Mouse (Mus musculus) cerebellum, adult 2 months (tissue): ENCODE measurements around the gene Dlgap4.

Source experiments
- CTCF ChIP-seq: fragments of 200-500 bp; IDR thresholded peaks from 2 replicates; pipeline ENCODE4 v1.5.1; 2011; ENCODE audit warnings: low read depth, mild to moderate bottlenecking, control low read depth, low read length, moderate library complexity, borderline replicate concordance; ENCODE audit not compliant: insufficient read depth
- POLR2A ChIP-seq: fragments of 200-500 bp; IDR thresholded peaks from 2 replicates; pipeline ENCODE4 v1.6.1; 2011; ENCODE audit warnings: low read length, control low read depth, borderline replicate concordance; ENCODE audit not compliant: insufficient read depth

DNA sequence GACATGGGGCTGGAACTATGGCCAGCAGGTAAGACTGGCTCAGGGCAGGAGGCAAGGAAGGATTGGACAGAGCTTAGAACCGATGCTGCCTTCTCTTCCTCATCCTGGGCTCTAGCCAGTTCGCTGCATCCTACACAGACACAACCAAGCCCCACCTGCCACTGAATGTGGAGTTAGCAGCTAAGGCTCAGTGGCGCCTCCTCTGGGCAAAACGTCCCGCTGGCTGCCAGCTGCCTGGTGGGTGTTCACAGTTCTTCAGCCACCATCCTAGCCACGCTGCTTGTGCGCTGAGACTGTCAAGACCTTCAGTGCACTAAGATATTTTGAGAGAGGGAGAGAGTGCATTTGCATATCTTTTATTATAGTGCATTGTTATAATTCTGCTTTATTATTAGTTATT lies 45.2 kb downstream of the Dlgap4 start:
- TF ChIP-seq CTCF (peak; percentile 45; the same call in 1 of the 2 replicates), POLR2A (no peak)
